19 mouse cellular contexts compared by ENCODE assay signal in genomic region chr4:109444951-109445350, GRCm38 (mm10). TPM values are rescaled to one million over a fixed set of nuclear protein-coding genes. Genes with fewer than 3 reads are reported as not detected.
A peak's percentile ranks its signal among the peaks of the same experiment; 100 is the strongest.
DNase-seq lines count a peak whose midpoint lies in the region; ATAC-seq lines count a peak whose summit lies in the region.
"Had no signal": no experiment of that assay in that cellular context is flagged by ENCODE, and none has a peak within 500 bp of the region (broad histone marks: within the 10 kb centered on the region; RNA-seq: fewer than 3 reads in every experiment).

No protein-coding gene starts in this region.

- H3K4me3 ChIP-seq in forebrain, embryonic 13.5 days: no peak overlapping the region
- no peak overlapping the region for H3K4me3 ChIP-seq in forebrain, embryonic 12.5 days (replicated peaks)
- no peak overlapping the region for H3K4me3 ChIP-seq in intestine, embryonic 15.5 days (replicated peaks)
- no peak overlapping the region for H3K4me3 ChIP-seq in intestine, embryonic 16.5 days (ENCODE audit: low read length)
- H3K4me3 ChIP-seq: limb, embryonic 10.5 days; midbrain, embryonic 13.5 days had no signal

- peaks cover 10% of the 10 kb centered on the region for H3K4me1 ChIP-seq in forebrain, embryonic 13.5 days
- H3K4me1 ChIP-seq in forebrain, embryonic 12.5 days: peaks cover 9% of the 10 kb centered on the region
- no peaks in the 10 kb centered on the region for H3K4me1 ChIP-seq in intestine, embryonic 15.5 days (replicated peaks)
- H3K4me1 ChIP-seq in intestine, embryonic 16.5 days (ENCODE audit: control insufficient read depth, insufficient read depth, low read length): no peaks in the 10 kb centered on the region

- H3K9ac ChIP-seq in forebrain, embryonic 13.5 days: no peak overlapping the region
- H3K9ac ChIP-seq in forebrain, embryonic 12.5 days: no peak overlapping the region
- no peak overlapping the region for H3K9ac ChIP-seq in intestine, embryonic 15.5 days
- H3K9ac ChIP-seq in intestine, embryonic 16.5 days (ENCODE audit: low read depth, low read length): no peak overlapping the region
- H3K9ac ChIP-seq: midbrain, embryonic 13.5 days had no signal

- 0 out of 2 replicates have a peak, but pooled peaks have one; percentile 48 for ATAC-seq in forebrain, embryonic 13.5 days
- ATAC-seq in forebrain, embryonic 12.5 days (ENCODE audit: low FRiP score): no peak
- peak; percentile 64; the same call in 1 of the 2 replicates for ATAC-seq in intestine, embryonic 15.5 days
- no peak for ATAC-seq in intestine, embryonic 16.5 days
- peak; percentile 12 for ATAC-seq in megakaryocyte progenitor cell, adult 5-6 weeks (replicated peaks; ENCODE audit: poor library complexity)

- no peaks in the 10 kb centered on the region for H3K36me3 ChIP-seq in forebrain, embryonic 13.5 days (ENCODE audit: poor library complexity, severe bottlenecking)
- H3K36me3 ChIP-seq in forebrain, embryonic 12.5 days (replicated peaks): no peaks in the 10 kb centered on the region
- H3K36me3 ChIP-seq in intestine, embryonic 15.5 days: no peaks in the 10 kb centered on the region
- H3K36me3 ChIP-seq in intestine, embryonic 16.5 days (ENCODE audit: control insufficient read depth, insufficient read depth, low read length): no peaks in the 10 kb centered on the region; the same call in 1 of the 2 replicates

- DNase-seq in liver: peak; percentile 53
- no peak for DNase-seq in thymus, postnatal 0 days (ENCODE audit: low spot score)
- DNase-seq in retina, postnatal 1 day: no peak
- DNase-seq: adrenal gland, postnatal 10 days; cerebellum, adult 18-20 months; cerebellum, postnatal 36 days; gastrocnemius, postnatal 36 days; heart, postnatal 4 days; lung, adult 2 months; thymus, adult 2 months had no signal

- H3K9me3 ChIP-seq in forebrain, embryonic 13.5 days (replicated peaks): no peaks in the 10 kb centered on the region
- no peaks in the 10 kb centered on the region for H3K9me3 ChIP-seq in forebrain, embryonic 12.5 days
- no peaks in the 10 kb centered on the region for H3K9me3 ChIP-seq in intestine, embryonic 15.5 days
- no peaks in the 10 kb centered on the region for H3K9me3 ChIP-seq in intestine, embryonic 16.5 days (ENCODE audit: control insufficient read depth, low read length)
- H3K9me3 ChIP-seq: limb, embryonic 10.5 days; midbrain, embryonic 13.5 days had no signal

- H3K4me2 ChIP-seq in forebrain, embryonic 13.5 days: no peak overlapping the region
- H3K4me2 ChIP-seq in forebrain, embryonic 12.5 days: no peak overlapping the region
- H3K4me2 ChIP-seq in intestine, embryonic 15.5 days (replicated peaks): no peak overlapping the region
- no peak overlapping the region for H3K4me2 ChIP-seq in intestine, embryonic 16.5 days (ENCODE audit: low read depth, low read length)
- H3K4me2 ChIP-seq: midbrain, embryonic 13.5 days had no signal

- H3K27ac ChIP-seq in forebrain, embryonic 13.5 days: 0 out of 2 replicates have a peak overlapping the region, but pooled peaks have one; percentile 15
- H3K27ac ChIP-seq in forebrain, embryonic 12.5 days: no peak overlapping the region
- no peak overlapping the region for H3K27ac ChIP-seq in intestine, embryonic 15.5 days
- H3K27ac ChIP-seq in intestine, embryonic 16.5 days (ENCODE audit: low read length): no peak overlapping the region
- H3K27ac ChIP-seq: limb, embryonic 10.5 days; macrophage; midbrain, embryonic 13.5 days had no signal

- WGBS in forebrain, embryonic 13.5 days: 19% methylated on average over 2 of the region's 2 CpGs
- WGBS in forebrain, embryonic 12.5 days: 34% methylated on average over 2 of the region's 2 CpGs
- 87% methylated on average over 2 of the region's 2 CpGs for WGBS in intestine, embryonic 15.5 days
- WGBS in intestine, embryonic 16.5 days: 82% methylated on average over 2 of the region's 2 CpGs

- no peaks in the 10 kb centered on the region for H3K27me3 ChIP-seq in forebrain, embryonic 13.5 days
- H3K27me3 ChIP-seq in forebrain, embryonic 12.5 days: no peaks in the 10 kb centered on the region
- H3K27me3 ChIP-seq in intestine, embryonic 15.5 days (replicated peaks): no peaks in the 10 kb centered on the region
- H3K27me3 ChIP-seq in intestine, embryonic 16.5 days (replicated peaks; ENCODE audit: control insufficient read depth, insufficient read depth, low read length): no peaks in the 10 kb centered on the region
- H3K27me3 ChIP-seq: CH12.LX; midbrain, embryonic 13.5 days had no signal

RNA-seq across cellular contexts. Expression of gene Ttc39a, which starts 38.5 kb away (rescaled TPM):
- 0.86 and 1.0 TPM in 2 replicates for polyA plus RNA-seq in forebrain, embryonic 13.5 days (2015; fragmentation: Nextera tagmentation; extraction: Ambion mirVana)
- polyA plus RNA-seq in forebrain, embryonic 12.5 days (2016; fragmentation: Nextera tagmentation; extraction: Ambion mirVana): 1.1 and 2.5 TPM in 2 replicates
- 17.0 and 21.5 TPM in 2 replicates for polyA plus RNA-seq in intestine, embryonic 15.5 days (2015; fragmentation: Nextera tagmentation; extraction: Ambion mirVana)
- polyA plus RNA-seq in intestine, embryonic 16.5 days (2015; fragmentation: Nextera tagmentation; extraction: Ambion mirVana): 18.7 and 19.8 TPM in 2 replicates
- 0.64 and 1.2 TPM in 2 replicates for total RNA-seq in megakaryocyte progenitor cell, adult 5-6 weeks (2015)
- 0.98 and 4.0 TPM in 2 replicates for total RNA-seq in megakaryocyte progenitor cell, adult 5-6 weeks (2017)
- 4.2 and 4.3 TPM in 2 replicates for polyA plus RNA-seq in thymus, postnatal 0 days (2015; fragmentation: Nextera tagmentation; extraction: Ambion mirVana)

RNA-seq across cellular contexts. Expression of gene Rnf11, which starts 39.6 kb away (rescaled TPM):
- polyA plus RNA-seq in forebrain, embryonic 13.5 days (2015; fragmentation: Nextera tagmentation; extraction: Ambion mirVana): 46.5 and 49.2 TPM in 2 replicates
- polyA plus RNA-seq in forebrain, embryonic 12.5 days (2016; fragmentation: Nextera tagmentation; extraction: Ambion mirVana): 49.1 and 53.8 TPM in 2 replicates
- 30.5 and 32.0 TPM in 2 replicates for polyA plus RNA-seq in intestine, embryonic 15.5 days (2015; fragmentation: Nextera tagmentation; extraction: Ambion mirVana)
- polyA plus RNA-seq in intestine, embryonic 16.5 days (2015; fragmentation: Nextera tagmentation; extraction: Ambion mirVana): 15.0 and 21.8 TPM in 2 replicates
- total RNA-seq in megakaryocyte progenitor cell, adult 5-6 weeks (2015): 17.3 and 20.9 TPM in 2 replicates
- 18.7 and 27.1 TPM in 2 replicates for total RNA-seq in megakaryocyte progenitor cell, adult 5-6 weeks (2017)
- polyA plus RNA-seq in thymus, postnatal 0 days (2015; fragmentation: Nextera tagmentation; extraction: Ambion mirVana): 24.6 and 26.5 TPM in 2 replicates

Comparison
In these comparisons a context has a peak if more than half of its experiments do, and no peak if none do; other contexts are left out.
1. ATAC-seq: peak in forebrain, embryonic 13.5 days (single experiment), intestine, embryonic 15.5 days (single experiment) and megakaryocyte progenitor cell, adult 5-6 weeks (single experiment); none in forebrain, embryonic 12.5 days (single experiment) and intestine, embryonic 16.5 days (single experiment).